Mouse (Mus musculus) urinary bladder, postnatal 14 days (tissue): ENCODE results near the gene Kif1b.
"Not testable (repeated sequence)": the region's sequence is repeated elsewhere in the genome, so short reads cannot be mapped to it uniquely, and the experiment has no call there.

Experiments used
- DNase-seq: peaks from one replicate; pipeline ENCODE4 v3.0.0; 2021; ENCODE audit warnings: low spot score

Kif1b gene

DNA sequence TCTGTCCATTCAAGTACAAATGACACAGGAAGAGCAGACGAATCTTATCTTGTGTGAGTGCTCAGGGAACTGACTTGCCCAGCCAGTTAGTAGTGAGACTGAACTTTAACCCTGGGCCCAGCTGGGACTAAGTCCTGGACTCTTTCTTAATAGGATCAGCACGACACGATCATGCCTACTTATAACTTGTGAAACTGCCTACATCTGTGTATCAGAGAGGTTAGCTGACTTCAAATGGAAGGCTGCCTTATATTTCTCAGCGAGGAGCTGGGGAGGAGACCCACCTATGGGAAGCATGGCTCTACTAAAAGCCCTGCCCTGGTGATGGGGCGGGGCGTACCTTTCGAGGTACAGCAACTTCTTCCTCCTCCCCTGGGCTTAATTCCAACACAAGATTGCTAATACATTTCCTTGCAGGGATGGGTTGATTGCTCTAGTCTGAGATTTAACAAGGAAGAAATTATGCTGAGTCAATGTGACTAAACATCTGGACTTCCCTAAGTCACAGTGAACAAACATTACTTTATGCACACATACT is 137.0 kb downstream of the Kif1b start:
- DNase-seq = peak; percentile 65

GRCm38 (mm10) chr4:149169926-149170325 is 137.6 kb downstream of the Kif1b start:
- not testable (repeated sequence) for DNase-seq

- DNase-seq = no peak
These were observed 139.5 kb downstream of the Kif1b start for GRCm38 (mm10) chr4:149168016-149168415.

DNA sequence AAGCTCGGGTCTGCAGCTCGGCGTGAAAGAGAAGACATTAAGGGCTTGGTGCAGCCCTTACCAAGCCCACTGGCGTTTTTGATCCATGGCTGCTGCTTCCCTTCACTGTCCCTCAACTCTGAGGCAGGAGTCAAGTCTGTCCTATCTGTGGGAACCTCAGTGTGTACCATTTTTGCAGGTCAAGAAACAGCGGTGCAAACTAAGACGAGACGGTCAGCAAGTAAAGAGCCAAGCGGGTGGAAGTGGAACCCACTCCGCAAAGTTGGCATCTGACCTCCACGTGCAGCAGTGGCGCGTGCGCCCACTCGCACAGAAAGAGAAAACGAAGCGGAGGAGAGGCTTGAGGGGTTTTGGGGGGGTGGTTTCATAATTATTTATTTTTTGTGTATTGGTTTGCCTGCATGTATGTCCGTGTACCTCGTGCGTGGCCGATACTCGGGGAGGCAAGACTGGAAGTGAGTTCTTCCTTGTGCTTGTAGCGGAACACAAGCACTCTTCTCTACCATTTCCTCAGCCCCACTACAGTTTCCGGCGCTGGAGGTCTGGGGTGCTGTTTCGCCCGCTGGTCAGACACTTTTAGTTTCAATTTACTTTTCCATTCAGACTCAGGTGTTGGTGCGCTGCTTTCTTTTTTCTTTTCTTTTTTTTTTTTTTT is 140.4 kb downstream of the Kif1b start:
- DNase-seq = no peak

GRCm38 (mm10) chr4:149166215-149166946 is 141.1 kb downstream of the Kif1b start, which contains the start of gene Pgd:
Gene Pgd (minus strand): TSS chr4:149166771.
- DNase-seq = peak; percentile 97

- no peak for DNase-seq
These were observed 143.3 kb downstream of the Kif1b start for GRCm38 (mm10) chr4:149164150-149164549.

- DNase-seq = no peak
These were observed 144.3 kb downstream of the Kif1b start for GRCm38 (mm10) chr4:149163196-149163595.

DNA sequence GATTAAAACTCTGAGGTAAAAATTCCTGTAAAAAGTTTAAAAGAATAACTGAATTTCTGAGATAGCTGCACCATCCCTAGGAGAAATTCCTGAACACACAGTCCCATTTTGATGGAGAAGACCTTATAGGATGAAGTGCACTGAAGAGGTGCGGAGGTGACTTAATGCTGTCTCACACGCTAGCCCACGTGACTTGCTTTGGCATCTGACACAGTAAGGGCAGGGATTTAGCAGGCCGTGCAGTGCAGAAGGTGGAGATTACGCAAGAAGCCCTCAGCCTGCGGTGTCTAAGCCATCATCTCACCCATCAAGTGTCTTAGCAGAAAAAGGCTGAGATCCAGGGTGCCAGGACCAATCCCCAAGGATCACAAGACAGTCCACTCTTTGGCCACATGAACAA is 146.3 kb downstream of the Kif1b start:
- no peak for DNase-seq

DNA sequence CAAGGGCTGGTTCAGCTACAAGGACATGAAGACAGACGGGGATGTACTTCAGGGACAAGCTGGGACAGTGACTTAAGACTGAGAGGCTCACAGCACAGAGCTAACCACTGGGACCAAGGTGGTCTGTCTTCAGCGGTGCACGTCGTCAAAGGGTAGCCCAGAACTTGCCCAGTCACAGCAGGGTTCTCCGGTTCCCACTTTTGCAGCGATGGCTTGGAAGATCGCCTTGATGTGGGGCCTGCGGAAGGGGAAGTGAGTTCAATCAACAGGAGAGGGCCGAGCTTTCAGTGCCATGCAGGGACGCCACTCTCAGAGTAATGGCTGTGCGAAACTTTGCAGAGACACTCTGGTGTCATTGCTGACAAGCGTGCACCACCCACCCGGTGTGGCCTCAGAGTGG is 147.6 kb downstream of the Kif1b start:
- DNase-seq = no peak

GRCm38 (mm10) chr4:149159203-149159602 is 148.3 kb downstream of the Kif1b start:
- no peak for DNase-seq

GRCm38 (mm10) chr4:149157415-149157973 is 150.0 kb downstream of the Kif1b start:
- no peak for DNase-seq

- DNase-seq = no peak
These were observed 151.8 kb downstream of the Kif1b start for GRCm38 (mm10) chr4:149155711-149156110.

- DNase-seq = no peak
These were observed 152.6 kb downstream of the Kif1b start for GRCm38 (mm10) chr4:149154859-149155258.

DNA sequence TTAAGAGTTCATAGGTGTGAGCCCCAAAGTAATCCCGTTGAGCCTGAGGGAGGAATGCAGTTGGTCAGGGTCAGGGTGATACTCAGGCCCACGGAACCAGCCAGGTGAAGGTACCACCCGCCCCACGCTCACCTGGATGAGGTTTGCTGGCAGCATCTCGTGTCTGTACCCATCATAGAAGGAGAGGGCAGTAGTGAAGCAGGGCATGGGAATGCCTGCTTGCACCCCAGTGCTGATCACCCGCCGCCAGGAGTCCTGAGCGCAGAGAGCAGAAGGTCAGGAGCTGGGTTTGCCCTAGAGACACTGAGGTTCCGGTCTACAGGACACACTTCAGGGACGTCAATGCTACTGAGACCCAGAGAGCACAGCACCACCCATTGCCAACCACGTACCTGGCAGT is 156.8 kb downstream of the Kif1b start:
- DNase-seq = no peak

GRCm38 (mm10) chr4:149150256-149150655 is 157.2 kb downstream of the Kif1b start:
- no peak for DNase-seq

DNA sequence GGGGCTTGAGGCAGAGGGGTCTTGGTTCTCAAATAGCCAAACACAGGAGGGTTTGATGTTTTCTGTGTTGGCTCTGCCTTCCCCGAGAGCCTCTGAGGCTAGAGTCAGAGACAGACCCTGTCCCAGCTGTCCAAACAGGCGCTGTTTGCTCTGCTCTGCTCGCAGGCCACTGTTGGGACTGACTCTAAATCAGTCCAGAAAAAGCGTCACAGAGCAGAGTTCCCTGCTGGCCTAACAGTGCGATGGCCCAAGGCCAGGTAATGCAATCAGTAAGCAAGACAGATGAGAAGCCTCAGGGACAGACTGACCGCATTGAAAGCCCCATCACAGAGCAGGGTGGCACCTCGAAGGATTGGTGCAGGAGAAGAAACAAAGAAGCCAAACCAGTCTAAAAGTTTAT is 157.9 kb downstream of the Kif1b start:
- no peak for DNase-seq

- no peak for DNase-seq
These were observed 158.3 kb downstream of the Kif1b start for GRCm38 (mm10) chr4:149149196-149149595.

DNA sequence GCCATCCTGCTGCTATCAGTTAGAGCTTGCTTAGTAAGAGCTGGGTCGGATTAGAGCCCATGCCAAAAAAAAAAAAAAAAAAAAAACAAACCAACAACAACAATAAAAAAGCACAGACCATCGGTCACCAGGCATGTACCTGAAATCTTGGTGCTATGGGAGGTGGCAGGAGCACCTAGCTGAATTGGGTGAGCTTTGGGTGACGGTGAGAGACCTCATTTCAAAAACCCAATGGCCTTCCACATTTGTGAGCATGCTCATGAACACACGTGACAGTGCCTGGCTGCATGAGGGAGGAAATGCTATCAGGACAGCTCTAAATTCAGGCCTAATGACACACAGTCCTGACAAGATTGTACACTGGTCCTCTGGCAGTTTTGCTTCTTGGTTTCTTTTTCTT is 159.4 kb downstream of the Kif1b start:
- no peak for DNase-seq

DNA sequence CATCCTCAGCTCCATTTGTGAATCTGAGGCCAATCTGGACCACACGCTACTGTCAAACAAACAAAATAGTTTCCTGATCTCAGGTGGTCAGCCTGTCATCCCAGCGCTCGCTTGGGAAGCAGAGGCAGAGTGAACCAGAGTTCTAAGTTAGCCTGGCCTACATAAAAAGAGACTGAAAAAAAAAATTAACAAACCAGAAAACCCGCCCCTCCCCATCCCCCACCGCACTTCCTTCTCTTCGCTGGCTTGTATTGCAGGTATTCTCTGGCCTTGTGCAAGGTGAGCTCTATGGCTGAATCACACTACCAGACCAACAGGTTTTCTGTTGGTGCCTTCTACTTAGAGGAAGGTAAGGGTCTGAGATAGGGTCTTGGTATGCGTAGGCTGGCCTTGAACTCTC is 160.0 kb downstream of the Kif1b start:
- DNase-seq = peak; percentile 45

DNA sequence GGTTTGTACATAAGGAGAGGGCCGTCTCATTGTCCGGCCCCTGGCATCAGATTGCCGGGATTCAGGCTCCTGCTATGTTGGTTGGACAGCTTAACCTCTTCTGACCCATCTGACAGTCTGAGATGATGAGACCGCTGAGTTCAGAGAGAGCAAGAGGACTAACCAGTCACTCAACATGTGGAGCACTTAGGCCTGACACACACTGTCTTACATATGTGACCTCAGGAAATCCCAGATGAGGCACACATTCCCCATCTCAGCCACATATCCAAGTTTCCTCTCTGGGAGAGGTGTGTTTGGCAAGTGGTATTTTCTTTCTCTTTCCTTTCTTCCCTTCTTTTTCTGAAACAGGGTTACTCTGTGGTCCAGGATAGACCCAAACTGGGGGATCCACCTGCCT is 162.3 kb downstream of the Kif1b start:
- DNase-seq = no peak

DNA sequence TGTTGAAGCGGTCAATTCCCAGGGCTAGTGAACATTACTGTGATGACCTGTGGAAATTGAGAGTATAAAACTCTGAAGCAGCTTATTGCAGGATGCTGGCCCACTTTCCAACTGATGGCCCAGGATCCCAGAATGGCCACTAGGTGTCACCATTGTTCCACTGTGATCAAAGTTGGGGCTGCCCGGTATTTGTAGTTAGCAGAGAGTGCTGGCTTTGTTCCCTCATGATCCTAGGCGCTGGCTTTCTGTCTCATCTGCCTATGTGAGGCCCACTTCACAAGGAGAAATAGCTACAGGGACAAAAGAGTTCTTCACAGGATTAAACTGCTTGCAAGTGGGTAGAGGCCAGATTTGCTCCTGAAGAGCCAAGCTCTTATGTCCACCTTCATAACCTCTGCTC is 163.0 kb downstream of the Kif1b start:
- DNase-seq = peak; percentile 83

- no peak for DNase-seq
These were observed 163.9 kb downstream of the Kif1b start for GRCm38 (mm10) chr4:149143594-149143993.

- no peak for DNase-seq
These were observed 169.0 kb downstream of the Kif1b start for GRCm38 (mm10) chr4:149138515-149138914.
